Mouse (Mus musculus) intestine, embryonic 14.5 days (tissue): ENCODE measurements around the gene Gatad1. TPM values are rescaled to one million over a fixed set of nuclear protein-coding genes. Genes with fewer than 3 reads are reported as not detected.
"Not testable (repeated sequence)": the region's sequence is repeated elsewhere in the genome, so short reads cannot be mapped to it uniquely, and the experiment has no call there.

Source experiments
- ATAC-seq: fragments of 200-750 bp; cut with Nextera tagmentation; replicated peaks from 2 replicates; pipeline ENCODE4 v1.8.0; 2017; ENCODE audit warnings: low read depth, moderate number of reproducible peaks, moderate TSS enrichment, moderate library complexity; ENCODE audit not compliant: low FRiP score, low TSS enrichment
- DNase-seq: peaks from one replicate; pipeline ENCODE4 v3.0.0-alpha.2; 2018; ENCODE audit warnings: low spot score
- H3K27ac ChIP-seq: fragments of 300-500 bp; sonication (generic); 2 replicates; pipeline ENCODE4 v1.5.1; 2014; ENCODE audit warnings: low read depth, mild to moderate bottlenecking, control low read depth
- H3K27me3 ChIP-seq: fragments of 300-500 bp; sonication (generic); replicated peaks from 2 replicates; pipeline ENCODE4 v1.6.1; 2014; ENCODE audit warnings: low read length, control low read depth; ENCODE audit not compliant: control insufficient read depth, insufficient read depth
- H3K36me3 ChIP-seq: fragments of 300-500 bp; sonication (generic); 2 replicates; pipeline ENCODE4 v1.6.1; 2014; ENCODE audit warnings: low read length, control low read depth; ENCODE audit not compliant: control insufficient read depth, insufficient read depth
- H3K4me1 ChIP-seq: fragments of 300-500 bp; sonication (generic); replicated peaks from 2 replicates; pipeline ENCODE4 v1.6.1; 2014; ENCODE audit warnings: low read length, control low read depth, mixed read lengths; ENCODE audit not compliant: control insufficient read depth, insufficient read depth
- H3K4me2 ChIP-seq: fragments of 300-500 bp; sonication (generic); 2 replicates; pipeline ENCODE4 v1.6.1; 2014; ENCODE audit warnings: low read length
- H3K4me3 ChIP-seq: fragments of 300-500 bp; sonication (generic); 2 replicates; pipeline ENCODE4 v1.5.1; 2014; ENCODE audit warnings: low read depth, low read length, control low read depth, mixed read lengths
- H3K9ac ChIP-seq: fragments of 300-500 bp; sonication (generic); 2 replicates; pipeline ENCODE4 v1.6.1; 2014; ENCODE audit warnings: mild to moderate bottlenecking, low read length
- H3K9me3 ChIP-seq: fragments of 300-500 bp; sonication (generic); 2 replicates; pipeline ENCODE4 v1.6.1; 2016; ENCODE audit warnings: low read length, control low read depth; ENCODE audit not compliant: control insufficient read depth
- WGBS: fragments of 180-500 bp; shearing (Covaris S2); extraction: QIAGEN DNeasy Blood & Tissue Kit; methylation state at CpG from one replicate; pipeline ENCODE4 v1.1.7; 2014; 5-methylcytosine and 5-hydroxymethylcytosine counted together
- polyA plus RNA-seq: library from polyadenylated mRNA; unstranded; fragments of >200 nt; fragmentation: Nextera tagmentation; extraction: Ambion mirVana; gene quantifications from 2 replicates; pipeline ENCODE4 v1.2.1, GENCODE M21; 2014

The Gatad1 gene
- polyA plus RNA-seq, 1 experiment from 2014 or later = 71.2 TPM

GRCm38 (mm10) chr5:3631512-3632271 is 25.3 kb downstream of the Gatad1 start:
- Histone ChIP-seq H3K36me3 (peaks cover 45% of the 10 kb centered on the region), H3K27ac (no peak overlapping the region)
- no peak for DNase-seq

GRCm38 (mm10) chr5:3630055-3630454 is 26.9 kb downstream of the Gatad1 start:
- ATAC-seq (no peak), DNase-seq (no peak)
- Histone ChIP-seq H3K4me3 (no peak overlapping the region), H3K36me3 (peaks cover 48% of the 10 kb centered on the region), H3K27ac (no peak overlapping the region), H3K4me2 (no peak overlapping the region), H3K4me1 (no peaks in the 10 kb centered on the region), H3K9ac (no peak overlapping the region), H3K9me3 (no peaks in the 10 kb centered on the region), H3K27me3 (no peaks in the 10 kb centered on the region)
- WGBS = 90% methylated on average over 5 of the region's 5 CpGs

More at GRCm38 (mm10) chr5:3631512-3632271, 25.3 kb downstream of the Gatad1 start:
- H3K9ac ChIP-seq = no peak overlapping the region
- H3K4me1 ChIP-seq = no peaks in the 10 kb centered on the region
- WGBS = 85% methylated on average over 16 of the region's 16 CpGs
- no peaks in the 10 kb centered on the region for H3K27me3 ChIP-seq
- H3K4me3 ChIP-seq = no peak overlapping the region
- no peaks in the 10 kb centered on the region for H3K9me3 ChIP-seq
- ATAC-seq = no peak
- no peak overlapping the region for H3K4me2 ChIP-seq

- H3K4me2 ChIP-seq = no peak overlapping the region
- no peak overlapping the region for H3K9ac ChIP-seq
- no peak overlapping the region for H3K27ac ChIP-seq
- ATAC-seq = no peak
- H3K36me3 ChIP-seq = peaks cover 41% of the 10 kb centered on the region
- WGBS = 90% methylated on average over 7 of the region's 7 CpGs
- H3K4me1 ChIP-seq = no peaks in the 10 kb centered on the region
- H3K9me3 ChIP-seq = no peaks in the 10 kb centered on the region
- no peak overlapping the region for H3K4me3 ChIP-seq
- no peaks in the 10 kb centered on the region for H3K27me3 ChIP-seq
- no peak for DNase-seq
These were observed 36.5 kb downstream of the Gatad1 start for GRCm38 (mm10) chr5:3620486-3620885.

GRCm38 (mm10) chr5:3611835-3612234 is 45.1 kb downstream of the Gatad1 start:
- H3K9me3 ChIP-seq, H3K9ac ChIP-seq, H3K4me2 ChIP-seq, H3K4me3 ChIP-seq, ATAC-seq, H3K27me3 ChIP-seq, H3K4me1 ChIP-seq, DNase-seq, H3K27ac ChIP-seq: not testable (repeated sequence)
- H3K36me3 ChIP-seq = peaks cover 22% of the 10 kb centered on the region
- WGBS = 94% methylated on average over 2 of the region's 2 CpGs

GRCm38 (mm10) chr5:3609241-3609640 is 47.7 kb downstream of the Gatad1 start:
- Histone ChIP-seq H3K4me2 (no peak overlapping the region), H3K27ac (no peak overlapping the region), H3K4me3 (no peak overlapping the region), H3K9me3 (no peaks in the 10 kb centered on the region), H3K36me3 (peaks cover 29% of the 10 kb centered on the region), H3K4me1 (no peaks in the 10 kb centered on the region), H3K27me3 (no peaks in the 10 kb centered on the region), H3K9ac (no peak overlapping the region)
- DNase-seq (no peak), ATAC-seq (no peak)
- 95% methylated on average over 7 of the region's 7 CpGs for WGBS

- H3K9ac ChIP-seq = no peak overlapping the region
- no peak overlapping the region for H3K27ac ChIP-seq
- WGBS = 94% methylated on average over 9 of the region's 9 CpGs
- no peaks in the 10 kb centered on the region for H3K9me3 ChIP-seq
- DNase-seq (no peak), ATAC-seq (no peak)
- no peak overlapping the region for H3K4me3 ChIP-seq
- H3K4me2 ChIP-seq = no peak overlapping the region
- no peaks in the 10 kb centered on the region for H3K27me3 ChIP-seq
- H3K36me3 ChIP-seq = peaks cover 29% of the 10 kb centered on the region
- no peaks in the 10 kb centered on the region for H3K4me1 ChIP-seq
These were observed 49.9 kb downstream of the Gatad1 start for GRCm38 (mm10) chr5:3607114-3607513.

GRCm38 (mm10) chr5:3600790-3601189 is 56.2 kb downstream of the Gatad1 start:
- H3K4me1 ChIP-seq = peaks cover 8% of the 10 kb centered on the region
- H3K9ac ChIP-seq = no peak overlapping the region
- no peak overlapping the region for H3K4me2 ChIP-seq
- 90% methylated on average over 3 of the region's 3 CpGs for WGBS
- H3K36me3 ChIP-seq = peaks cover 9% of the 10 kb centered on the region
- DNase-seq (no peak), ATAC-seq (no peak)
- no peak overlapping the region for H3K27ac ChIP-seq
- H3K9me3 ChIP-seq = no peaks in the 10 kb centered on the region
- no peaks in the 10 kb centered on the region for H3K27me3 ChIP-seq
- no peak overlapping the region for H3K4me3 ChIP-seq

GRCm38 (mm10) chr5:3600298-3600697 is 56.7 kb downstream of the Gatad1 start:
- Histone ChIP-seq H3K4me1 (peaks cover 9% of the 10 kb centered on the region), H3K4me3 (no peak overlapping the region), H3K36me3 (peaks cover 5% of the 10 kb centered on the region; the same call in 1 of the 2 replicates), H3K4me2 (no peak overlapping the region), H3K27me3 (no peaks in the 10 kb centered on the region), H3K9me3 (no peaks in the 10 kb centered on the region), H3K9ac (no peak overlapping the region), H3K27ac (no peak overlapping the region)
- DNase-seq = no peak
- ATAC-seq = no peak
- 85% methylated on average over 1 of the region's 1 CpGs for WGBS

- H3K36me3 ChIP-seq = no peaks in the 10 kb centered on the region
- no peaks in the 10 kb centered on the region for H3K27me3 ChIP-seq
- H3K27ac ChIP-seq = no peak overlapping the region
- no peak overlapping the region for H3K4me2 ChIP-seq
- H3K9ac ChIP-seq = no peak overlapping the region
- no peak for ATAC-seq
- DNase-seq = no peak
- H3K4me1 ChIP-seq = peaks cover 16% of the 10 kb centered on the region
- no peaks in the 10 kb centered on the region for H3K9me3 ChIP-seq
- H3K4me3 ChIP-seq = no peak overlapping the region
- WGBS = 91% methylated on average over 5 of the region's 5 CpGs
These were observed 58.2 kb downstream of the Gatad1 start for GRCm38 (mm10) chr5:3598766-3599165.
